Mouse (Mus musculus) liver, embryonic 16.5 days (tissue): Measurements from ENCODE around the gene Cryab. TPM values are rescaled to one million over a fixed set of nuclear protein-coding genes. Genes with fewer than 3 reads are reported as not detected.

Source experiments
- ATAC-seq: fragments of 200-750 bp; cut with Nextera tagmentation; 2 replicates; pipeline ENCODE4 v1.8.0; 2017; ENCODE audit warnings: low read depth, mild to moderate bottlenecking, moderate number of reproducible peaks, moderate library complexity
- H3K27ac ChIP-seq: fragments of 300-500 bp; sonication (generic); 2 replicates; pipeline ENCODE4 v1.5.1; 2014; ENCODE audit warnings: mild to moderate bottlenecking, low read length
- H3K27me3 ChIP-seq: fragments of 300-500 bp; sonication (generic); 2 replicates; pipeline ENCODE4 v1.6.1; 2014; ENCODE audit warnings: low read depth, low read length, mixed read lengths; ENCODE audit not compliant: control insufficient read depth, insufficient read depth
- H3K36me3 ChIP-seq: fragments of 300-500 bp; sonication (generic); 2 replicates; pipeline ENCODE4 v1.6.1; 2014; ENCODE audit warnings: mild to moderate bottlenecking; ENCODE audit not compliant: control insufficient read depth, insufficient read depth
- H3K4me1 ChIP-seq: fragments of 300-500 bp; sonication (generic); 2 replicates; pipeline ENCODE4 v1.6.1; 2014; ENCODE audit warnings: low read depth, low read length, mixed read lengths; ENCODE audit not compliant: control insufficient read depth
- H3K4me2 ChIP-seq: fragments of 300-500 bp; sonication (generic); 2 replicates; pipeline ENCODE4 v1.6.1; 2014; ENCODE audit warnings: low read depth, low read length, mixed read lengths
- H3K4me3 ChIP-seq: fragments of 300-500 bp; sonication (generic); 2 replicates; pipeline ENCODE4 v1.5.1; 2014; ENCODE audit warnings: low read depth, mild to moderate bottlenecking, low read length
- H3K9ac ChIP-seq: fragments of 300-500 bp; sonication (generic); 2 replicates; pipeline ENCODE4 v1.6.1; 2014; ENCODE audit warnings: low read depth, low read length
- H3K9me3 ChIP-seq: fragments of 300-500 bp; sonication (generic); replicated peaks from 2 replicates; pipeline ENCODE4 v1.6.1; 2016; ENCODE audit warnings: low read length; ENCODE audit not compliant: control insufficient read depth
- WGBS: fragments of 180-500 bp; shearing (Covaris S2); extraction: QIAGEN DNeasy Blood & Tissue Kit; methylation state at CpG from one replicate; pipeline ENCODE4 v1.1.7; 2014; ENCODE audit not compliant: insufficient replicate concordance; 5-methylcytosine and 5-hydroxymethylcytosine counted together
- polyA plus RNA-seq: library from polyadenylated mRNA; unstranded; fragments of >200 nt; fragmentation: Nextera tagmentation; extraction: Ambion mirVana; gene quantifications from 2 replicates; pipeline ENCODE4 v1.2.1, GENCODE M21; 2015

Gene Cryab
- polyA plus RNA-seq, 1 experiment from 2014 or later, result 16.1 TPM

DNA sequence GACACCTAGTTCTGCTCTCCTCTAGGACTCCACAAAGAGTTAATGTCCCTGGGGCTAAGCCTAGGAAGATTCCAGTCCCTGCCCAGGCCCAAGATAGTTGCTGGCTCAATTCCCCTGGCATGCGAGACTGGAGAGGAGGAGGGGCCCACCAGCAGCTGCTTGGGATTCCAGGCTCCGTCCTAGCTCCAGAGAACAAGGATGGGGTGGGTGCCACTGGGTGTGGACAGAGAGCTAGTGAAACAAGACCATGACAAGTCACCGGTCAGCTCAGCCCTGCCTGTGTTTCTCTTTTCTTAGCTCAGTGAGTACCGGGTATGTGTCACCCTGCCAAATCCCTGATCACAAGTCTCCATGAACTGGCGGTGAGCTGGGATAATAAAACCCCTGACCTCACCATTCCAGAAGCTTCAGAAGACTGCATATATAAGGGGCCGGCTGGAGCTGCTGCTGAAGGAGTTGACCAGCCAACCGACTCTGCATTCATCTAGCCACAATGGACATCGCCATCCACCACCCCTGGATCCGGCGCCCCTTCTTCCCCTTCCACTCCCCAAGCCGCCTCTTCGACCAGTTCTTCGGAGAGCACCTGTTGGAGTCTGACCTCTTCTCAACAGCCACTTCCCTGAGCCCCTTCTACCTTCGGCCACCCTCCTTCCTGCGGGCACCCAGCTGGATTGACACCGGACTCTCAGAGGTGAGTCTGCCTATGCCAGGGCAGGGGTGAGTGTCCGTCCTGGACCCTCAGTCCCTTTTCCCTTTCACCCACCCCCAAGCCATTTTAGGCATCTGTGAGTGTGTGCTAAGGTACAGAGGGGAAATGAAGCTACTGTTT lies 1.9 kb downstream of the Cryab start:
- peak; percentile 16; the same call in 1 of the 2 replicates for ATAC-seq
- Histone ChIP-seq H3K9me3 (no peaks in the 10 kb centered on the region), H3K4me2 (no peak overlapping the region), H3K9ac (no peak overlapping the region), H3K4me1 (no peaks in the 10 kb centered on the region), H3K36me3 (no peaks in the 10 kb centered on the region), H3K27me3 (no peaks in the 10 kb centered on the region), H3K4me3 (no peak overlapping the region), H3K27ac (no peak overlapping the region)
- WGBS, result 64% methylated on average over 17 of the region's 17 CpGs

- Histone ChIP-seq H3K4me3 (no peak overlapping the region), H3K4me2 (no peak overlapping the region), H3K36me3 (no peaks in the 10 kb centered on the region), H3K27me3 (no peaks in the 10 kb centered on the region), H3K9ac (no peak overlapping the region), H3K4me1 (no peaks in the 10 kb centered on the region), H3K9me3 (no peaks in the 10 kb centered on the region), H3K27ac (no peak overlapping the region)
- ATAC-seq, result no peak
- 35% methylated on average over 7 of the region's 7 CpGs for WGBS
These were observed 2.8 kb downstream of the Cryab start for GRCm38 (mm10) chr9:50753947-50754346.

DNA sequence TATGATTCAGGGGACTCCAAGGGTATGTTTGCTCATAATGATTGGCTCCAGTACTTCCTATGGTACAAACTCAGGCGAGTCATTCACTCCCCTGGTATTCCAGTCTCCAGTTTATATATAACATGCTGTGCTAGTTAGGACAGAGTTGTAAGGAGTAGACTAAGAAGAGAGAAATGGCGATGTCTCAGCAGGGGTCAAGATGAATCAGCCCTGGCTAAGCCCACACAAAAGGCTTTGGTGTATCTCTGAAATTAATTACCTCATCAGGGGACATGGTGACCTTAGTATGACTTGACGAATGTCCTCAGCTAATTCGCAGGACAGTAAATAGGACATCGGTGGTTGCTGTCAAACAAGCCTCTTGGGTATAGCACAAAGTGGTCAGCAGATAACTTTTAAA lies 5.6 kb downstream of the Cryab start:
- H3K27ac ChIP-seq, result no peak overlapping the region
- ATAC-seq, result no peak
- no peaks in the 10 kb centered on the region for H3K4me1 ChIP-seq
- no peaks in the 10 kb centered on the region for H3K27me3 ChIP-seq
- H3K4me2 ChIP-seq, result no peak overlapping the region
- H3K4me3 ChIP-seq, result no peak overlapping the region
- no peaks in the 10 kb centered on the region for H3K36me3 ChIP-seq
- H3K9ac ChIP-seq, result no peak overlapping the region
- H3K9me3 ChIP-seq, result no peaks in the 10 kb centered on the region
- 45% methylated on average over 5 of the region's 5 CpGs for WGBS

DNA sequence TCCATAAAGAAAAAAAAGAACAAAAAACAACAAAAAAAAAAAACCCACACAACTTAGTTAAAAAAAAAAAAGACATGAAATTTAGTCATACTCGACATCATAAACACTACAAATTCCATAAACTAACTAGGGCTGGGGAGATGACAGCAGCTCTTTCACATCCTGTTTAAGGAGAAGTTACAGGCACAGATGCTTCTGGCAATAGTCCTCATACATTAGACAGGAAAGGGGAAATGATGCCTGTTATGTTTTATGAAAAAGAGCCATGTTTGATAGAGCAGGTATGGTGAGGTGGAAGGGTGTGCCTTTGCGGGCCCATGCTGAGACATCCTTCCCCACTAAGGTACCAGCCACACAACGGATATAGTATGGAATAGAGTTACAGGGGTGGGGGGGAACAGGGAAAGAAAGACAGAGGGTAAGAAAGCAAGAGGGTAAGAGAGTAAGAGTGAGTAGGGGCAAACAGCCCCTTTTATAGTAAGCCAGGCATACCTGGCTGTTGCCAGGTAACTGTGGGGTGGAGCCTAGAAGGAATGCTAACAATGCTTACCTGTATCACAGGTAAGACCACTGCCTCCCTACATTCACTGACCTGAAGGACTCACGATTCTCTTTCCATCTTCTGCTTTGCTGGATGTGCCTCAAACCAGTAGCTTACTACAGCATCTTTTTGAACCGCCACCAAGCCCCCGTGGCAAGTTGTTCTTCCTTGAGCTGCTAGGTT lies 10.6 kb downstream of the Cryab start:
- Histone ChIP-seq H3K4me3 (no peak overlapping the region), H3K4me1 (no peaks in the 10 kb centered on the region), H3K4me2 (no peak overlapping the region), H3K9me3 (no peaks in the 10 kb centered on the region), H3K36me3 (no peaks in the 10 kb centered on the region), H3K9ac (no peak overlapping the region), H3K27ac (no peak overlapping the region), H3K27me3 (no peaks in the 10 kb centered on the region)
- WGBS, result 51% methylated on average over 6 of the region's 6 CpGs
- ATAC-seq, result no peak

DNA sequence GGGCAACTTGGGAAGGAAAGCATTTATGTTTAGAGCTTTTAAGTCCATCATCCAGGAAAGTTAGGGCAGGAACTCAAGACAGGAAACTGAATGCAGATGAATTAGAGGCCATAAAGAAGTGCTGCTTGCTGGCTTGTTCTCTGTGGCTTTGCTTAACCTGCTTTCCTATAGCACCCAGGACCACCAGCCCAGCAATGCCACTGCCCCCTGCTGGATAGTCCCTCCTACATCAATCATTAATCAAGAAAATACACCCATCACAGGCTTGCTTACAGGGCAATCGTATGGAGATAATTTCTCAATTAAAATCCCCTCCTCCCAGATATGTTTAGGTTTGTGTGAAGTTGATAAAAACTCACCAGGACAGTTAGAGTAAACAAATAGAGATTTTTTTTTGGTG lies 12.2 kb downstream of the Cryab start:
- Histone ChIP-seq H3K27me3 (no peaks in the 10 kb centered on the region), H3K4me1 (peaks cover 3% of the 10 kb centered on the region), H3K4me2 (no peak overlapping the region), H3K36me3 (no peaks in the 10 kb centered on the region), H3K9me3 (no peaks in the 10 kb centered on the region), H3K4me3 (no peak overlapping the region), H3K27ac (no peak overlapping the region), H3K9ac (no peak overlapping the region)
- ATAC-seq, result no peak
- 52% methylated on average over 1 of the region's 1 CpGs for WGBS

- Histone ChIP-seq H3K36me3 (peaks cover 2% of the 10 kb centered on the region; the same call in 1 of the 2 replicates), H3K27me3 (no peaks in the 10 kb centered on the region), H3K9me3 (no peaks in the 10 kb centered on the region), H3K4me3 (peak overlapping the region; percentile 87), H3K9ac (peak overlapping the region; percentile 90), H3K27ac (peak overlapping the region; percentile 97), H3K4me2 (peak overlapping the region; percentile 85), H3K4me1 (peaks cover 15% of the 10 kb centered on the region)
- peak; percentile 5 for ATAC-seq
- WGBS, result 4% methylated on average over 17 of the region's 17 CpGs
These were observed 16.5 kb downstream of the Cryab start for GRCm38 (mm10) chr9:50767531-50768106.

GRCm38 (mm10) chr9:50768107-50769002 lies 17.2 kb downstream of the Cryab start, which contains the start of gene Fdxacb1:
Gene Fdxacb1, plus strand, starts transcription at chr9:50768236.
- Histone ChIP-seq H3K4me1 (peaks cover 15% of the 10 kb centered on the region), H3K27ac (peak within 1 kb of the TSS; percentile 97), H3K27me3 (no peaks in the 10 kb centered on the region), H3K9ac (peak within 1 kb of the TSS; percentile 90), H3K9me3 (no peaks in the 10 kb centered on the region), H3K4me3 (peak within 1 kb of the TSS; percentile 87), H3K4me2 (peak within 1 kb of the TSS; percentile 89), H3K36me3 (peaks cover 2% of the 10 kb centered on the region; the same call in 1 of the 2 replicates)
- ATAC-seq, result peak; percentile 95
- 3% methylated on average over 59 of the region's 59 CpGs for WGBS

DNA sequence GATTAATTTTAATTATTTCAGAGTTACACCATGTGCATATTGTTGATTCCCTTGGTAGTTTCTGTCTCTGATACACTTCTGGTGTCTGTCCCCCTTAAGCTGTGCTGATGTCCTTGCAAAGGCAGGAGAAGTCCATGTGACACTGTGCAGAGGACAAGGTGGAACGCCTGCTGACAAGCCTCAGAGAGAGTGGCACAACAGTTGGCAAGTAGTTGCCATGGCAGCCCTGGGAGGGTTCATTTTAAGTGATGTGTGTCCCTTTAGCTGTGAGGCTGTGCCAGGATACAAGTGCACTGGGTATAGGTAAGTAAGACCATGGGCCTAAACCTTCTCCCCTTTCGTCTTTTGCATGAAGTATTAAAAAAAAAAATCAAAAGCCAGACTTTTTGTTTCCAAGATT lies 18.9 kb downstream of the Cryab start:
- H3K4me1 ChIP-seq, result peaks cover 26% of the 10 kb centered on the region
- no peak for ATAC-seq
- peaks cover 2% of the 10 kb centered on the region; the same call in 1 of the 2 replicates for H3K36me3 ChIP-seq
- no peak overlapping the region for H3K9ac ChIP-seq
- no peak overlapping the region for H3K4me2 ChIP-seq
- no peaks in the 10 kb centered on the region for H3K27me3 ChIP-seq
- WGBS, result 65% methylated on average over 2 of the region's 2 CpGs
- no peak overlapping the region for H3K27ac ChIP-seq
- no peaks in the 10 kb centered on the region for H3K9me3 ChIP-seq
- no peak overlapping the region for H3K4me3 ChIP-seq
